Mouse (Mus musculus) intestine, embryonic 14.5 days (tissue): ENCODE measurements around the gene Akr1b10. TPM values are rescaled to one million over a fixed set of nuclear protein-coding genes. Genes with fewer than 3 reads are reported as not detected.

Source experiments
- polyA plus RNA-seq: library from polyadenylated mRNA; unstranded; fragments of >200 nt; fragmentation: Nextera tagmentation; extraction: Ambion mirVana; gene quantifications from 2 replicates; pipeline ENCODE4 v1.2.1, GENCODE M21; 2014

Akr1b10 gene
- polyA plus RNA-seq, 1 experiment from 2014 or later: 17.0 TPM

Other genes with a start within 250 kb of the Akr1b10 start
- gene Slc35b4, start 207.1 kb upstream of the Akr1b10 start, polyA plus RNA-seq: 49.4 and 52.1 TPM in 2 replicates
- 160 and 170 TPM in 2 replicates for gene Akr1b3, start 66.7 kb upstream of the Akr1b10 start, polyA plus RNA-seq
- gene Akr1b8, start 30.1 kb upstream of the Akr1b10 start, polyA plus RNA-seq: 6.2 and 6.6 TPM in 2 replicates
- gene Akr1b7, start 28.1 kb downstream of the Akr1b10 start, polyA plus RNA-seq: 0.23 TPM in 1 of 2 replicates, not detected in the other
- gene Bpgm, start 92.0 kb downstream of the Akr1b10 start, polyA plus RNA-seq: 30.4 and 38.1 TPM in 2 replicates
- gene Cald1, start 214.3 kb downstream of the Akr1b10 start, polyA plus RNA-seq: 309 and 368 TPM in 2 replicates